Mouse (Mus musculus) 3134 (cell line): ENCODE results near the gene Ptgis.

Experiments used
- DNase-seq: peaks from one replicate; pipeline ENCODE4 v3.0.0-alpha.2; 2011; ENCODE audit warnings: low spot score; ENCODE audit not compliant: insufficient read length; ENCODE audit errors: extremely low read depth

Ptgis gene

GRCm38 (mm10) chr2:167159721-167160120, 80.7 kb downstream of the Ptgis start:
- DNase-seq = no peak

- no peak for DNase-seq
These were observed 81.6 kb downstream of the Ptgis start for GRCm38 (mm10) chr2:167158780-167159179.

- no peak for DNase-seq
These were observed 84.2 kb downstream of the Ptgis start for GRCm38 (mm10) chr2:167156118-167156715.

GRCm38 (mm10) chr2:167155541-167155973, 84.8 kb downstream of the Ptgis start:
- no peak for DNase-seq

- no peak for DNase-seq
These were observed 89.5 kb downstream of the Ptgis start for GRCm38 (mm10) chr2:167150880-167151279.

- DNase-seq = no peak
These were observed 90.3 kb downstream of the Ptgis start for GRCm38 (mm10) chr2:167150135-167150534.

GRCm38 (mm10) chr2:167149035-167149434, 91.4 kb downstream of the Ptgis start:
- DNase-seq = no peak

GRCm38 (mm10) chr2:167147708-167148107, 92.7 kb downstream of the Ptgis start:
- DNase-seq = peak; percentile 37

GRCm38 (mm10) chr2:167145904-167146303, 94.5 kb downstream of the Ptgis start:
- DNase-seq = no peak

GRCm38 (mm10) chr2:167144439-167145307, 95.7 kb downstream of the Ptgis start:
- DNase-seq = no peak

- no peak for DNase-seq
These were observed 96.5 kb downstream of the Ptgis start for GRCm38 (mm10) chr2:167143914-167144313.

- DNase-seq = no peak
These were observed 98.1 kb downstream of the Ptgis start for GRCm38 (mm10) chr2:167142282-167142681.

GRCm38 (mm10) chr2:167141810-167142209, 98.6 kb downstream of the Ptgis start:
- DNase-seq = no peak
